Mouse (Mus musculus): Measurements from ENCODE around the gene Otx2.

DNA sequence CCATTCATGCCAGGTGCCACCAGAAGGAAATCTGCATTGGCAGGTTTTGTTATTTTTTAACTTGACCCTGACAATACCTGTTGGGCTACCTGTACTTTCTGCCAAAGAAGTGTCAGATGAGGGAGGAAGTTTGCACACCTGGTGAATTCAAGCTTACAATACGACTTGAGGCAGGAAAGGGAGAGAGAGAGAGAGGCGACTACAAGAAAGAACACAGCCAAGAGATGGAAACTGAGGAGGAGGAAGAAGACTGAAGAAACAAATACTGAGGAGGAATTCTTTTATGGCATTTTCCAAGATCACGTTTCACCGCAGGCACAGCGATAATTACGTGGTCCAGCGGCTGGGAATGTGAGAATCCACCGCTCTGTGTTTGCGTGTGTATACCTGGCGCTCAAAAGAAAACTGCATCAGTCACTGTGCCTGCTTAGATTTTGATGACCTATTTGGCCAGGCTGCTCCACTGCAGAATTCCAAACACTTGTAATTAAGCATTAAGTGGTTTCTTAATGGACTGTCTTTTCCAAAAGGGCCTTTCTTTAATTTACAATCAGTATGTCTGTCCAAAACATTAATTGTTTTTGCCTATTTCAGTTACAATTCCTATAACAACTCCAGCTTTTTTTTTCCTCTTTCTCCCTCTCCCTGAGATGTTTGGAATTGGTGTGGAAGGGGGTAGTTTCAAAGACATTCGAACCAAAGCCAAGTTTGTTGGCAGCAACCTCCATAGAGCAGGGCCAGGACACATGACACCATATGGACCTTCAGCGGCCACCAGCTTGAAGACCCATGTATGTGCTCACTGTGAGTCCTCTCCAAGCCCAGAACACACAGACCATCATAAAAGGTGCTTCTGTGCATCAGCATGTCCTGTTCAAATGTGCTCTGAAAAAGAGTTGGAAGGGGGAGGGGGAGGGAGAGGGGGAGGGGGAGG is 31.9 kb downstream of the Otx2 start:
- TF ChIP-seq CTCF (IDR thresholded peaks at IDR 0.05; ENCODE audit: low read depth) (no peak), EP300 (IDR thresholded peaks at IDR 0.05; ENCODE audit: low read depth) (no peak)

Measured in liver, embryonic 14.5 days (tissue).